Mouse (Mus musculus): ENCODE results near the gene Vmn2r66. TPM values are rescaled to one million over a fixed set of nuclear protein-coding genes. Genes with fewer than 3 reads are reported as not detected.

The Vmn2r66 gene
- not detected in 2 replicates for polyA plus RNA-seq (2015; fragmentation: Nextera tagmentation; extraction: Ambion mirVana)

DNA sequence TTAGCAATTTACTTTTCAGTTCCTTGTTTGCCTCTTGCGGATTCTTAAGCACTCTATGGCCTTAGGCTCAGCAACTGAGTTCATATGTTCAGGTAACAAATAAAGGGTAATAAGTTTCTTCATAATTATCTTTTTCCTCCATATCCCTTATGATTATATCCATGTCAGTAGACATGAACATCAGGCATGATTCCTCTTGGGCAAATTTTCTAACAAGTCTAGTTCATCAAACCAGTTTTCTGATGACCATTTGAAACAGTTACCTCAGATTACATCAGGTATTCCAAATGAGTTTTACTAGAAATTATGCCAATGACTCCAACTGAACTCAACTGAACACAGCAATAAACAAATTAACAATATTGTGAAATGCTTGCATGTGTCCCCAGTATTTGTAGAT, at the start of gene Vmn2r66:
Gene Vmn2r66 (minus strand): TSS at position 101 of the 400 bp plus-strand sequence.
- no peaks in the 10 kb centered on the region for H3K4me1 ChIP-seq (ENCODE audit: insufficient read depth, low read depth, low read length)
- WGBS = 73% methylated on average over 1 of the region's 1 CpGs
- no peak within 1 kb of the TSS for H3K4me2 ChIP-seq (replicated peaks; ENCODE audit: low read depth, low read length)
- no peak for DNase-seq (ENCODE audit: low spot score)
- no peak within 1 kb of the TSS for H3K27ac ChIP-seq (ENCODE audit: low read length)
- no peaks in the 10 kb centered on the region for H3K36me3 ChIP-seq (ENCODE audit: insufficient read depth, low read length)
- no peak within 1 kb of the TSS for H3K4me3 ChIP-seq (ENCODE audit: low read depth, low read length)
- no peak for ATAC-seq
- no peaks in the 10 kb centered on the region for H3K27me3 ChIP-seq (replicated peaks; ENCODE audit: insufficient read depth, low read length)
- TF ChIP-seq EP300 (IDR thresholded peaks at IDR 0.05) (no peak), CTCF (IDR thresholded peaks at IDR 0.05) (no peak)
- H3K9ac ChIP-seq (replicated peaks; ENCODE audit: low read depth) = no peak within 1 kb of the TSS
- no peaks in the 10 kb centered on the region for H3K9me3 ChIP-seq (ENCODE audit: low read length)

GRCm38 (mm10) chr7:84996694-84997093, 15.4 kb downstream of the Vmn2r66 start:
- no peak overlapping the region for H3K4me3 ChIP-seq (ENCODE audit: low read depth, low read length)
- H3K4me2 ChIP-seq (replicated peaks; ENCODE audit: low read depth, low read length) = no peak overlapping the region
- H3K9ac ChIP-seq (replicated peaks; ENCODE audit: low read depth) = no peak overlapping the region
- no peaks in the 10 kb centered on the region for H3K36me3 ChIP-seq (ENCODE audit: insufficient read depth, low read length)
- H3K27ac ChIP-seq (ENCODE audit: low read length) = no peak overlapping the region
- DNase-seq (ENCODE audit: low spot score) (no peak), ATAC-seq (no peak)
- H3K27me3 ChIP-seq (replicated peaks; ENCODE audit: insufficient read depth, low read length) = no peaks in the 10 kb centered on the region
- WGBS = 52% methylated on average over 2 of the region's 2 CpGs
- no peaks in the 10 kb centered on the region for H3K4me1 ChIP-seq (ENCODE audit: insufficient read depth, low read depth, low read length)
- no peak for TF ChIP-seq EP300 (IDR thresholded peaks at IDR 0.05)
- no peak for TF ChIP-seq CTCF (IDR thresholded peaks at IDR 0.05)
- H3K9me3 ChIP-seq (ENCODE audit: low read length) = 0 out of 2 replicates have a peak, but pooled peaks cover 4% of the 10 kb centered on the region

GRCm38 (mm10) chr7:84964015-84964414, 48.1 kb downstream of the Vmn2r66 start, which contains the start of gene Vmn2r65:
Vmn2r65 (minus strand) TSS chr7:84964115.
- no peaks in the 10 kb centered on the region for H3K36me3 ChIP-seq (ENCODE audit: insufficient read depth, low read length)
- H3K9me3 ChIP-seq (ENCODE audit: low read length) = no peaks in the 10 kb centered on the region
- H3K4me2 ChIP-seq (replicated peaks; ENCODE audit: low read depth, low read length) = no peak within 1 kb of the TSS
- WGBS = 27% methylated on average over 1 of the region's 1 CpGs
- no peak within 1 kb of the TSS for H3K4me3 ChIP-seq (ENCODE audit: low read depth, low read length)
- DNase-seq (ENCODE audit: low spot score) (no peak), ATAC-seq (no peak)
- H3K4me1 ChIP-seq (ENCODE audit: insufficient read depth, low read depth, low read length) = no peaks in the 10 kb centered on the region
- no peak within 1 kb of the TSS for H3K27ac ChIP-seq (ENCODE audit: low read length)
- no peak within 1 kb of the TSS for H3K9ac ChIP-seq (replicated peaks; ENCODE audit: low read depth)
- TF ChIP-seq CTCF (IDR thresholded peaks at IDR 0.05) (no peak), EP300 (IDR thresholded peaks at IDR 0.05) (no peak)
- H3K27me3 ChIP-seq (replicated peaks; ENCODE audit: insufficient read depth, low read length) = no peaks in the 10 kb centered on the region

Other genes with a start within 250 kb of the Vmn2r66 start
- gene Olfr291, start 158.7 kb downstream of the Vmn2r66 start, polyA plus RNA-seq (2015; fragmentation: Nextera tagmentation; extraction: Ambion mirVana) = not detected in 2 replicates
- gene Vmn2r65, start 48.2 kb downstream of the Vmn2r66 start, polyA plus RNA-seq (2015; fragmentation: Nextera tagmentation; extraction: Ambion mirVana) = not detected in 2 replicates
- not detected in 2 replicates for gene Vmn2r67, start 143.7 kb upstream of the Vmn2r66 start, polyA plus RNA-seq (2015; fragmentation: Nextera tagmentation; extraction: Ambion mirVana)
- not detected in 2 replicates for gene Vmn2r68, start 225.5 kb upstream of the Vmn2r66 start, polyA plus RNA-seq (2015; fragmentation: Nextera tagmentation; extraction: Ambion mirVana)